Mouse (Mus musculus) liver, embryonic 11.5 days (tissue): ENCODE results near the gene Trim25. TPM values are rescaled to one million over a fixed set of nuclear protein-coding genes. Genes with fewer than 3 reads are reported as not detected.

Source experiments
- ATAC-seq: fragments of 200-750 bp; cut with Nextera tagmentation; replicated peaks from 2 replicates; pipeline ENCODE4 v1.8.0; 2017; ENCODE audit warnings: moderate number of reproducible peaks, mild to moderate bottlenecking, moderate TSS enrichment, moderate library complexity; ENCODE audit not compliant: low FRiP score
- DNase-seq: peaks from one replicate; pipeline ENCODE4 v3.0.0-alpha.2; 2017; ENCODE audit warnings: low spot score
- H3K27ac ChIP-seq: fragments of 300-500 bp; sonication (generic); 2 replicates; pipeline ENCODE4 v1.5.1; 2014; ENCODE audit warnings: mild to moderate bottlenecking, low read depth, low read length, control low read depth
- H3K27me3 ChIP-seq: fragments of 300-500 bp; sonication (generic); replicated peaks from 2 replicates; pipeline ENCODE4 v1.6.1; 2014; ENCODE audit warnings: low read length, mixed read lengths; ENCODE audit not compliant: control insufficient read depth, insufficient read depth
- H3K36me3 ChIP-seq: fragments of 300-500 bp; sonication (generic); 2 replicates; pipeline ENCODE4 v1.6.1; 2014; ENCODE audit warnings: mild to moderate bottlenecking, low read length, moderate library complexity, mixed read lengths; ENCODE audit not compliant: control insufficient read depth, insufficient read depth
- H3K4me1 ChIP-seq: fragments of 300-500 bp; sonication (generic); replicated peaks from 2 replicates; pipeline ENCODE4 v1.6.1; 2014; ENCODE audit warnings: low read length, mixed read lengths; ENCODE audit not compliant: control insufficient read depth, insufficient read depth
- H3K4me2 ChIP-seq: fragments of 300-500 bp; sonication (generic); 2 replicates; pipeline ENCODE4 v1.6.1; 2014; ENCODE audit warnings: mild to moderate bottlenecking, control low read depth, moderate library complexity
- H3K4me3 ChIP-seq: fragments of 300-500 bp; sonication (generic); 2 replicates; pipeline ENCODE4 v1.5.1; 2014; ENCODE audit warnings: low read depth, low read length, control low read depth
- H3K9ac ChIP-seq: fragments of 300-500 bp; sonication (generic); 2 replicates; pipeline ENCODE4 v1.6.1; 2014; ENCODE audit warnings: low read depth, low read length, control low read depth
- H3K9me3 ChIP-seq: fragments of 300-500 bp; sonication (generic); 2 replicates; pipeline ENCODE4 v1.6.1; 2016; ENCODE audit warnings: low read length, inconsistent platforms, mixed read lengths; ENCODE audit not compliant: control insufficient read depth
- WGBS: fragments of 180-500 bp; shearing (Covaris S2); extraction: QIAGEN DNeasy Blood & Tissue Kit; methylation state at CpG from one replicate; pipeline ENCODE4 v1.1.7; 2014; 5-methylcytosine and 5-hydroxymethylcytosine counted together
- polyA plus RNA-seq: library from polyadenylated mRNA; unstranded; fragments of >200 nt; fragmentation: Nextera tagmentation; extraction: Ambion mirVana; gene quantifications from 2 replicates; pipeline ENCODE4 v1.2.1, GENCODE M21; 2014

Trim25 gene
- polyA plus RNA-seq, 1 experiment from 2014 or later, result 21.1 TPM

DNA sequence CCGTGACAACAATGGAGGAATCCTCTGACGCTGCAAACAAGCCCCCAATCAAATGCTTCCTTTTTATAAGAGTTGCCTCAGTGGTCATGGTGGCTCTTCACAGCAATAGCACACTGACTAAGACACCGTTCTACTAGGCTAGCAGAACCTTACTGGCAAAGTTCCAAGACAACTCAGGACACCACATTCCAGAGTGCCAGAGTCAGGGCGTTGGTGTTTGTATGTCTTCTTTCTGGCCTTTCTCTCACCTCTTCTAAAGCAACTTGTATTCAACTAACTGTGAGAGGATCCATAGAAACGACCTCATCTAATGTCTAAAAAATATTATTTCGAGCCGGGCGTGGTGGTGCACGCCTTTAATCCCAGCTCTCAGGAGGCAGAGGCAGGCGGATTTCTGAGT is 24.3 kb downstream of the Trim25 start:
- DNase-seq (no peak), ATAC-seq (no peak)
- no peak overlapping the region for H3K4me3 ChIP-seq
- no peak overlapping the region for H3K9ac ChIP-seq
- 76% methylated on average over 10 of the region's 10 CpGs for WGBS
- no peak overlapping the region for H3K4me2 ChIP-seq
- no peaks in the 10 kb centered on the region for H3K36me3 ChIP-seq
- H3K9me3 ChIP-seq, result no peaks in the 10 kb centered on the region
- peaks cover 43% of the 10 kb centered on the region for H3K4me1 ChIP-seq
- no peak overlapping the region; the same call in 1 of the 2 replicates for H3K27ac ChIP-seq
- H3K27me3 ChIP-seq, result no peaks in the 10 kb centered on the region

DNA sequence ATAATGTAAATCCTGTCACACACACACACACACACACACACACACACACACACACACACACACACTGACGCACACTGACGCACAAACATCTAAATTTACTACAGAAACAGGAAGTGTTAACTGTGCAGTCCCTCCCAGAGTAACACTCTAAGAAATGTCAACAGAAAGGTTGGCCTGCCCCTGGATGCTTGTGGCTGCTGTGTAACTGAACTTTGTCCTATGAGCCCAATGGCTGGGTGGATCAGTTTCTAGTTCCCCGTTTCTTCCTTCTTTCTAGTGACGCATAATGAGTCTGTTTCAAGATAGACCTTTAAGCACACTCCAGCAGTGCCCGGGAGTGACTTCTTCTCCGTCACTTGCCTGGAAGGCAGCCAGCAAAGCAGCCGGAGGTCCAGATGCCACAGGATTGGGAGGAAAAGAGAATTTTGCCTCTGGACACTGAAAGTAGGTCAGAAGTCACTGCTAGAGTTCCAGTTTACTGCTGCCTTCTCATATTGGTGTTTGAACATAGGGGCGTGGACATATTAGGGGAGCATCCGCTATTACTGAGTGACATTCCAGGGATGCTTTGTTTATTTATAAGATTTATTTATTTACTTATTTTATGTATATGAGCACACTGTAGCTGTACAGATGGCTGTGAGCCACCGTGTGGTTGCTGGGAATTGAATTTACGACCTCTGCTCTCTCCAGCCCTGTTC is 25.2 kb downstream of the Trim25 start:
- H3K36me3 ChIP-seq, result no peaks in the 10 kb centered on the region

DNA sequence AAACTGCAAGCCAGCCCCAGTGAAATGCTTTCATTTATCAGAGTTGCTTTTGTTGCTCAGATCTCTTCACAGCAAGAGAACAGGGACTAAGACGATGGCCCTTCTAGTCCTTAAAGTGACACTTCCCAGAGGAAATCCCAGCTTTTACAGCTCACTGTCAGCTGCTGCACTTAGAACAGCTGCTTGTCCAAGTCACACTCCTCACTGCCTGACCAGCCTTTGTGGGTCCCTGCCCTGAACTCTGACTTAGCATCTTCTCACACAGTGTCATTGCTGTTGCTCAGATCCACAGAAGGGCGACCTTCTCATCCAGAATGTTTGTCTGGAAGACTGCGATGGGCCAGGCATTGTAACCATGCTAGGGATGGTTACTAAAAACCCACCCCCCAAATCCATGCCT is 26.4 kb downstream of the Trim25 start:
- WGBS, result 83% methylated on average over 3 of the region's 3 CpGs
- H3K27me3 ChIP-seq, result no peaks in the 10 kb centered on the region
- no peak overlapping the region for H3K4me2 ChIP-seq
- no peak overlapping the region for H3K27ac ChIP-seq
- ATAC-seq, result no peak
- no peak for DNase-seq
- H3K4me1 ChIP-seq, result peaks cover 40% of the 10 kb centered on the region
- H3K9ac ChIP-seq, result no peak overlapping the region
- H3K36me3 ChIP-seq, result no peaks in the 10 kb centered on the region
- H3K4me3 ChIP-seq, result no peak overlapping the region
- H3K9me3 ChIP-seq, result no peaks in the 10 kb centered on the region

More for the DNA sequence above, 25.2 kb downstream of the Trim25 start:
- Histone ChIP-seq H3K27me3 (no peaks in the 10 kb centered on the region), H3K4me3 (no peak overlapping the region), H3K9ac (no peak overlapping the region), H3K27ac (peak overlapping the region; percentile 76), H3K4me1 (peaks cover 44% of the 10 kb centered on the region), H3K4me2 (peak overlapping the region; percentile 28; the same call in 1 of the 2 replicates), H3K9me3 (no peaks in the 10 kb centered on the region)
- 63% methylated on average over 11 of the region's 11 CpGs for WGBS
- DNase-seq, result no peak
- ATAC-seq, result peak; percentile 26

DNA sequence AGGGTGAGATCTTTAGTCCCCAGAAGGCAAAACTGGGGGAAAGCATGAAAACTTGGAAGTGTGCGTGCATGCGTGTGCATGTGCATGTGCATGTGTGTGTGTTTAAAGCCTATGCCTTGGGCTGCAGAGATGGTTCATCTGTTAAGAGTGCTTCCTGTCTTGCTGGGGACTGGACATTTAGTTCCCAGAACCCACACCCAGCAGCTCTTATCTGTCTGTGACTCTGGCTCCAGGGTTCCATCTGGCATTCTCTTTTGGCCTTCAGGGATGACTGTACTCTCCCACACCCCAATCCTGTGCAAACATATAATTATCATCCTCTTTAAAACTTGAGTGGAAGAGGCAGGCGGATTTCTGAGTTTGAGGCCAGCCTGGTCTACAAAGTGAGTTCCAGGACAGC is 26.9 kb downstream of the Trim25 start:
- H3K4me3 ChIP-seq, result no peak overlapping the region
- DNase-seq (no peak), ATAC-seq (no peak)
- no peak overlapping the region for H3K27ac ChIP-seq
- no peak overlapping the region for H3K4me2 ChIP-seq
- no peak overlapping the region for H3K9ac ChIP-seq
- H3K27me3 ChIP-seq, result no peaks in the 10 kb centered on the region
- WGBS, result 91% methylated on average over 3 of the region's 3 CpGs
- no peaks in the 10 kb centered on the region for H3K36me3 ChIP-seq
- H3K4me1 ChIP-seq, result peaks cover 35% of the 10 kb centered on the region
- H3K9me3 ChIP-seq, result no peaks in the 10 kb centered on the region

DNA sequence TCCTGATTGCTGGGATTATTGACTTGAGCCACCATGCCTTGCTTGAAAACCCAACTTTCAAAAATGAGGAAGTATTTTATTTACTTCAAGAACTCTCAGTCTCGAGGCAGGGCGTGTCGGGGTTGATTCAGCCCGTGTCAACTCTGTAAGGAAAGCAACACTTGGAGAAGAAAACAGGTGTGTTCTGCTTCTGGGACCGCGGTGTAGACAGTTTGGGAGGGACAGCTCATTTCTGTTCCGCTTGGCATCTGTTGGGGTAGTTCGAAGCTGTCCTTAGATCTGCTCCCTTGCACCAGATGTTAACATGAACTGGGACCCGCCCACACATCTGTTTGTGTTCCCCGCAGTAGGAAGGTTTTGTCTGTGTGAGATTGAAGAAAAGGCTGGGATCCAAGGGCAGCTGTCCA is 28.8 kb downstream of the Trim25 start:
- Histone ChIP-seq H3K9me3 (no peaks in the 10 kb centered on the region), H3K36me3 (no peaks in the 10 kb centered on the region), H3K27me3 (no peaks in the 10 kb centered on the region), H3K9ac (no peak overlapping the region), H3K4me1 (peaks cover 21% of the 10 kb centered on the region), H3K27ac (0 out of 2 replicates have a peak overlapping the region, but pooled peaks have one; percentile 8), H3K4me3 (no peak overlapping the region), H3K4me2 (peak overlapping the region; percentile 35)
- WGBS, result 53% methylated on average over 10 of the region's 10 CpGs
- no peak; the same call in 1 of the 2 replicates for ATAC-seq
- DNase-seq, result no peak

DNA sequence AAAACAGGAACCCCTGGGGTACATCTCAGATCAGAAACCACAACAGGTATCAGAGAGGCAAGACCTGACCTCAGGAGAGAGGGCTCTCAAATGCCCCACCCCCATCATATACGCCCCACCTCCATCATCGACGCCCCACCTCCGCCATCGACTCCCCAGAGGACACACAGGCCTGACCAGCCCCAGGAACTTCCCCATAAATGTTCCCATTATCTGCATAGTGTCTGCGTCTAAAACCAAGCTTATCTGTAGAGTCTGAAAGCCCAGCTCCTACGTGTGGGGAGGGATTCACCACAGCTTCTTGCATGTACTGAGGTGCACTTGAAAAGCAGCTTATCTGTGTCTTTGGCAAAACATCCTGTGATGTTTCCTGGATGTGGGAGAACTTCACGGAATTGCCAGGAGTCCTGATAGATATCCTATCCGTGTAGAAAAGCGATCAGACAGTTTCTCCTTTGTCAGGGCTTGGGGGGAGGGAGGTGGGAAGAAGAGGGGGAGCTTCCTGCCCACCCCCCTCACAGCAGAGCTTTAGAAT is 29.8 kb downstream of the Trim25 start:
- Histone ChIP-seq H3K36me3 (no peaks in the 10 kb centered on the region), H3K27me3 (no peaks in the 10 kb centered on the region), H3K9me3 (no peaks in the 10 kb centered on the region), H3K4me2 (0 out of 2 replicates have a peak overlapping the region, but pooled peaks have one; percentile 0), H3K4me3 (no peak overlapping the region), H3K4me1 (peaks cover 21% of the 10 kb centered on the region), H3K27ac (peak overlapping the region; percentile 58), H3K9ac (no peak overlapping the region)
- peak; percentile 48 for DNase-seq
- peak; percentile 83 for ATAC-seq
- WGBS, result 16% methylated on average over 10 of the region's 10 CpGs

DNA sequence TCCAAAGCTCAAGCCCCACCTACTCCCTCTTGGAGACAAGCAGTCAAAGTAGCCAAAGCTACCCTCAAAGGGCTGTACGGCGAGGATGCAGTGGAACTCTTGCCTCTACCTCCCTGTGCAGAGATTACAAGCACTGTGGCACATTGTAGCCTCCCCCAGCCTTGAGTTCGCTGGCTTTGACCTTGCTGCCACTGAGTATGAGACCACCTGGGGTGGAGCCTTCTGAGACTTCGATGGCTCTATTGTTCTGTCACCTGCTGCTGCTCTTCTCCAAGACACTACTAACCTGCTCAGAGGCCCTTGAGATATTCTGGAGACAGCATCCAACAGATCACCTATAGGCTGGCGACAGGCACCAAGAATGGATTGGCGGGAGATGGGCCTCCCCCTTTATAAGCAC is 31.4 kb downstream of the Trim25 start:
- Histone ChIP-seq H3K4me3 (no peak overlapping the region), H3K27ac (no peak overlapping the region), H3K9me3 (no peaks in the 10 kb centered on the region), H3K4me1 (peaks cover 18% of the 10 kb centered on the region), H3K4me2 (no peak overlapping the region), H3K36me3 (no peaks in the 10 kb centered on the region), H3K9ac (no peak overlapping the region), H3K27me3 (no peaks in the 10 kb centered on the region)
- ATAC-seq (no peak), DNase-seq (no peak)
- WGBS, result 91% methylated on average over 6 of the region's 6 CpGs

DNA sequence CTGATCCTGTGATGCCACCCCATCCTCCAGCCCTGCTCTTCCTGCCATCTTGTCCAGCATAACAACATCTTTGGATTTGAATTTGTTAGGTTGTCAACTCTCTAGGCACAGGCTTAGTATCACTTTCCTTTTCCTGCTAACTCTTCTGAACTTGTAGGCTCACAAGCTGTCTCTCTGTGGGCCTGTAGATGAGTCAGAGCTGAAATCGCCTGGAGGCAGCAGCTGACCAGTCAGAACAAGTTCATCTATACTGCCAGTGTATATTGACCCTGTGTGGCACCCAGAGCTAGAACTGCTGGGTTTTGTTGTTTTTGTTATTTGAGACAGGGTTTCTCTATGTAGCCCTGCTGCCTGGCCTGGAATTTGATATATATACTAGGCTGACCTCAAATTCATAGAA is 32.0 kb downstream of the Trim25 start:
- no peak for DNase-seq
- ATAC-seq, result no peak
- peaks cover 18% of the 10 kb centered on the region for H3K4me1 ChIP-seq
- no peak overlapping the region for H3K4me2 ChIP-seq
- H3K27ac ChIP-seq, result no peak overlapping the region
- no peaks in the 10 kb centered on the region for H3K27me3 ChIP-seq
- no peaks in the 10 kb centered on the region for H3K9me3 ChIP-seq
- no peak overlapping the region for H3K9ac ChIP-seq
- 77% methylated on average over 1 of the region's 1 CpGs for WGBS
- H3K4me3 ChIP-seq, result no peak overlapping the region
- H3K36me3 ChIP-seq, result no peaks in the 10 kb centered on the region

DNA sequence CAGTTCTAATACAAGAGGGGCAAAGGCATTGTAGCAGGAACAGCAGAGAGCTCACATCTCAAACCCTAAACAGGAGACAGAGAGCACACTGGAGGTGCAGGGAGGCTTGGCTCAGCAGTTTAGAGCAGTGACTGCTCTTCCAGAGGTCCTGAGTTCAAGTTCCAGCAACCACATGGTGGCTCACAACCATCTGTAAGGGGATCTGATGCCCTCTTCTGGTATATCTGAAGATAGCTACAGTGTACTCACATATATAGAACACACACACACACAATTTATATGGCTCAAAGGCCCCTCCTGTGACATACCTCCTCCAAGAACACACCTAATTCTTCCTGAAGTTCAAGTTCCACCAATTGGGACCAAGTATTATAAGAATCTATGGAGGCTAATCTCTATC is 35.4 kb downstream of the Trim25 start:
- no peaks in the 10 kb centered on the region for H3K27me3 ChIP-seq
- ATAC-seq, result no peak
- DNase-seq, result no peak
- no peaks in the 10 kb centered on the region for H3K4me1 ChIP-seq
- no peaks in the 10 kb centered on the region for H3K9me3 ChIP-seq
- H3K27ac ChIP-seq, result no peak overlapping the region
- no peak overlapping the region for H3K9ac ChIP-seq
- no peak overlapping the region for H3K4me3 ChIP-seq
- H3K4me2 ChIP-seq, result no peak overlapping the region
- 0 out of 2 replicates have a peak, but pooled peaks cover 3% of the 10 kb centered on the region for H3K36me3 ChIP-seq
